Mouse (Mus musculus) limb, embryonic 14.5 days (tissue): ENCODE results near the gene Cabcoco1. TPM values are rescaled to one million over a fixed set of nuclear protein-coding genes. Genes with fewer than 3 reads are reported as not detected.
A peak's percentile ranks its signal among the peaks of the same experiment; 100 is the strongest.

Source experiments
- ATAC-seq: fragments of 200-750 bp; cut with Nextera tagmentation; 2 replicates; pipeline ENCODE4 v1.8.0; 2017; ENCODE audit warnings: low read depth, moderate number of reproducible peaks, moderate TSS enrichment; ENCODE audit not compliant: low FRiP score
- DNase-seq: peaks from one replicate; pipeline ENCODE4 v3.0.0-alpha.2; 2015; ENCODE audit warnings: low spot score
- H3K27ac ChIP-seq: fragments of 300-500 bp; sonication (generic); replicated peaks from 2 replicates; pipeline ENCODE4 v1.5.1; 2014; ENCODE audit warnings: low read depth, mild to moderate bottlenecking, low read length, moderate library complexity, mixed read lengths
- H3K27me3 ChIP-seq: fragments of 300-500 bp; sonication (generic); 2 replicates; pipeline ENCODE4 v1.6.1; 2014; ENCODE audit warnings: low read length, mixed read lengths; ENCODE audit not compliant: control insufficient read depth, insufficient read depth
- H3K36me3 ChIP-seq: fragments of 300-500 bp; sonication (generic); 2 replicates; pipeline ENCODE4 v1.6.1; 2014; ENCODE audit warnings: mild to moderate bottlenecking, low read length, moderate library complexity, mixed read lengths; ENCODE audit not compliant: control insufficient read depth, insufficient read depth
- H3K4me1 ChIP-seq: fragments of 300-500 bp; sonication (generic); 2 replicates; pipeline ENCODE4 v1.6.1; 2014; ENCODE audit warnings: antibody characterized with exemption, low read length, mixed read lengths; ENCODE audit not compliant: control insufficient read depth, insufficient read depth
- H3K4me2 ChIP-seq: fragments of 300-500 bp; sonication (generic); replicated peaks from 2 replicates; pipeline ENCODE4 v1.6.1; 2014; ENCODE audit warnings: low read depth, mild to moderate bottlenecking, low read length, moderate library complexity; ENCODE audit not compliant: severe bottlenecking
- H3K4me3 ChIP-seq: fragments of 300-500 bp; sonication (generic); replicated peaks from 2 replicates; pipeline ENCODE4 v1.5.1; 2014; ENCODE audit warnings: low read length
- H3K9ac ChIP-seq: fragments of 300-500 bp; sonication (generic); 2 replicates; pipeline ENCODE4 v1.6.1; 2014; ENCODE audit warnings: mild to moderate bottlenecking, low read depth, low read length, moderate library complexity; ENCODE audit not compliant: severe bottlenecking
- H3K9me3 ChIP-seq: fragments of 300-500 bp; sonication (generic); 2 replicates; pipeline ENCODE4 v1.6.1; 2016; ENCODE audit warnings: low read length; ENCODE audit not compliant: control insufficient read depth
- POLR2A ChIP-seq: fragments of 200-500 bp; IDR thresholded peaks from 2 replicates; pipeline ENCODE4 v1.8.0; 2012; ENCODE audit warnings: inconsistent platforms, mild to moderate bottlenecking, moderate library complexity, borderline replicate concordance; ENCODE audit not compliant: insufficient read depth, insufficient read length; ENCODE audit errors: extremely low read depth
- WGBS: fragments of 180-500 bp; shearing (Covaris S2); extraction: QIAGEN DNeasy Blood & Tissue Kit; methylation state at CpG from one replicate; pipeline ENCODE4 v1.1.7; 2014; 5-methylcytosine and 5-hydroxymethylcytosine counted together
- polyA plus RNA-seq, 2 experiments: library from polyadenylated mRNA; depleted of rRNA in 1 of 2; stranded (reverse) in 1 of 2; unstranded in 1 of 2; fragments of >200 nt; fragmentation: Nextera tagmentation in 1 of 2; extraction: Ambion mirVana in 1 of 2; gene quantifications; 2 replicates each; pipeline versions ENCODE4 v1.2.1 to v1.2.3; 2012 to 2014

Gene Cabcoco1
- polyA plus RNA-seq, 2 experiments = 0.58 to 1.8 TPM

GRCm38 (mm10) chr10:68490781-68491180, 50.9 kb downstream of the Cabcoco1 start:
- H3K27me3 ChIP-seq = no peaks in the 10 kb centered on the region
- H3K4me2 ChIP-seq = no peak overlapping the region
- no peak overlapping the region for H3K9ac ChIP-seq
- H3K27ac ChIP-seq = no peak overlapping the region
- no peaks in the 10 kb centered on the region for H3K36me3 ChIP-seq
- peaks cover 17% of the 10 kb centered on the region for H3K4me1 ChIP-seq
- DNase-seq (peak; percentile 60), ATAC-seq (no peak)
- TF ChIP-seq POLR2A = no peak
- 29% methylated on average over 6 of the region's 6 CpGs for WGBS
- no peaks in the 10 kb centered on the region for H3K9me3 ChIP-seq
- no peak overlapping the region for H3K4me3 ChIP-seq

DNA sequence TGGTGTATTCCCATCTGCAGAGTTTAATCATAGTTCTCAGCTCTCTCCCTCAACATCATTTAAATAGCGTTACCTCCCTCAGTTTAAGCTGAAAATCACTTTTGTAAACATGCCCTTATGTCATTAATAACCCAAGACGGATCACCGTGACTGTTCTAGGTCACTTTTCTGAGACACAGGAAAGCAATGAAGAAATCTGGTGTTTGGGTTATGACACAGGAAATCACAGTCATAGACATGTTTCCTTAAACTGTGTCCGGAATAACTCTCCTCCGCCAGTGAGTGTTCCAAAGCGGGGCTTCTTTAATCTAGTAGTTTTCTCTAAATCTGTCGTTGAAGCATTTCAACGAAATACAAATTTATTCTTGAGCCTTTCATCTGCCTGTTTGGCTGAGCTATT, 68.9 kb downstream of the Cabcoco1 start:
- 75% methylated on average over 8 of the region's 8 CpGs for WGBS
- H3K4me2 ChIP-seq = no peak overlapping the region
- H3K27me3 ChIP-seq = no peaks in the 10 kb centered on the region
- no peak overlapping the region for H3K9ac ChIP-seq
- no peak overlapping the region for H3K27ac ChIP-seq
- no peaks in the 10 kb centered on the region for H3K9me3 ChIP-seq
- H3K36me3 ChIP-seq = no peaks in the 10 kb centered on the region
- no peak for DNase-seq
- no peaks in the 10 kb centered on the region for H3K4me1 ChIP-seq
- no peak overlapping the region for H3K4me3 ChIP-seq
- no peak for TF ChIP-seq POLR2A
- ATAC-seq = no peak

DNA sequence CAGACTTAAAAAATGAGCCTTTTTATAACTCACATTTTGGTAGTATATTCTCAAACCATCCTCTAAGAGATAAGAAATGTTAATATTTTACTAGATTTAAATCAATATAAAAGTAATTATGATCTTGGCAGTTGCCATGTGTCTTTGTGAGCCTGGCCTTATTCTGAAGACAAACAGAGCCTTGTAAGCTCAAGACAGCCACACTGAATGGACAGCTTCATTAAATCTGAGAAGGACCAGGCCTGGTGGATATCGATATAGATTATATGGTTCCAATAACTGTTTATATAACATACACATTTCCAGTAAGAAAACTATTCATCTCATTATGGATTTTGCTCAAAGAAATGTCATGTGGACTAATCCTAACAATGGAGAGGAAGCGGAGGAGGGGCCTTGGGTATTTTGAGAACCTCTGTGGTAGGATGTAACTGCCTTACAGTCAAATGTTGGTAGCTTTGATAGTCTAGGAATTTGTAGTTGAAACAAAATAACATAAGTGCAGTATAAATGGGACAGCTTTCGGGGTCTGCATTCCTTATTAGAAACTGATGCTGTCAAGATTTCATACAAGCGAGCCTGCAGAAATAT, 75.9 kb downstream of the Cabcoco1 start:
- no peak overlapping the region for H3K4me3 ChIP-seq
- H3K27me3 ChIP-seq = no peaks in the 10 kb centered on the region
- H3K9me3 ChIP-seq = no peaks in the 10 kb centered on the region
- ATAC-seq (no peak), DNase-seq (no peak)
- no peak overlapping the region for H3K9ac ChIP-seq
- H3K4me1 ChIP-seq = peaks cover 4% of the 10 kb centered on the region; the same call in 1 of the 2 replicates
- H3K4me2 ChIP-seq = no peak overlapping the region
- no peak overlapping the region for H3K27ac ChIP-seq
- H3K36me3 ChIP-seq = no peaks in the 10 kb centered on the region
- 62% methylated on average over 4 of the region's 4 CpGs for WGBS
- TF ChIP-seq POLR2A = no peak

- 22% methylated on average over 7 of the region's 7 CpGs for WGBS
- TF ChIP-seq POLR2A = no peak
- Histone ChIP-seq H3K27ac (no peak overlapping the region), H3K4me1 (peaks cover 4% of the 10 kb centered on the region; the same call in 1 of the 2 replicates), H3K36me3 (no peaks in the 10 kb centered on the region), H3K9me3 (no peaks in the 10 kb centered on the region), H3K4me3 (no peak overlapping the region), H3K4me2 (no peak overlapping the region), H3K9ac (no peak overlapping the region), H3K27me3 (no peaks in the 10 kb centered on the region)
- no peak for ATAC-seq
- peak; percentile 88 for DNase-seq
These were observed 76.8 kb downstream of the Cabcoco1 start for GRCm38 (mm10) chr10:68464943-68465342.

DNA sequence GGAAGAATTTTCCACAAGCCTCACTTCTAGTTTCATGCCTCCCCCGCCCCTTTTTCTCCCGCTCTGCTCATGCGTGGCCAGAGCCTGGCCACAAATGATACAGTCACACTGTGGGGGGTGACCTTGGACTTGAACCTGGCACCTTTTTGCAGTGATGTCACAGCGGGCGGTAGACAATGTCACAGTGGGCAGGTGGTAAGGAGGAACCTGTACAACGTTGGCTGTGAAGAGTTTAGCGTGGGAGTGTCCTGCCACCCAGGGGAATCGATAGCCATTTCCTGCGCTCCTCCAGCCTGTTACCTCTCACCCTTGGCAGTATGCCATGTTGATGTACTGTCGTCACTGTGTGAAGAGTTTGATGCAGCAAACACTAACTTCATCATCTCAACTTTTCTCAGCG, 81.9 kb downstream of the Cabcoco1 start:
- H3K27ac ChIP-seq = no peak overlapping the region

More for the DNA sequence above, 81.9 kb downstream of the Cabcoco1 start:
- Histone ChIP-seq H3K4me2 (no peak overlapping the region), H3K27me3 (no peaks in the 10 kb centered on the region), H3K9ac (no peak overlapping the region), H3K4me3 (no peak overlapping the region), H3K36me3 (no peaks in the 10 kb centered on the region), H3K4me1 (peaks cover 4% of the 10 kb centered on the region; the same call in 1 of the 2 replicates), H3K9me3 (no peaks in the 10 kb centered on the region)
- ATAC-seq (no peak), DNase-seq (no peak)
- no peak for TF ChIP-seq POLR2A
- 79% methylated on average over 11 of the region's 11 CpGs for WGBS
